Mouse (Mus musculus) hindbrain, embryonic 11.5 days (tissue): ENCODE results near the gene Cybc1. TPM values are rescaled to one million over a fixed set of nuclear protein-coding genes. Genes with fewer than 3 reads are reported as not detected.

Source experiments
- polyA plus RNA-seq: library from polyadenylated mRNA; unstranded; fragments of >200 nt; fragmentation: Nextera tagmentation; extraction: Ambion mirVana; gene quantifications from 2 replicates; pipeline ENCODE4 v1.2.1, GENCODE M21; 2014

The Cybc1 gene
- polyA plus RNA-seq, 1 experiment from 2014 or later = 43.9 TPM

Other genes with a start within 250 kb of the Cybc1 start
- gene Csnk1d, start 238.0 kb downstream of the Cybc1 start, polyA plus RNA-seq = 58.4 and 71.3 TPM in 2 replicates
- not detected in 2 replicates for gene Cd7, start 189.9 kb downstream of the Cybc1 start, polyA plus RNA-seq
- gene Sectm1b, start 165.8 kb downstream of the Cybc1 start, polyA plus RNA-seq = not detected in 2 replicates
- gene Sectm1a, start 148.1 kb downstream of the Cybc1 start, polyA plus RNA-seq = not detected in 2 replicates
- not detected in 2 replicates for gene Tex19.2, start 110.6 kb downstream of the Cybc1 start, polyA plus RNA-seq
- gene Tex19.1, start 83.2 kb downstream of the Cybc1 start, polyA plus RNA-seq = 0.20 TPM in 1 of 2 replicates, not detected in the other
- 0.23 and 0.25 TPM in 2 replicates for gene Uts2r, start 69.1 kb downstream of the Cybc1 start, polyA plus RNA-seq
- 6.2 and 7.0 TPM in 2 replicates for gene Hexdc, start 24.9 kb downstream of the Cybc1 start, polyA plus RNA-seq
- 17.0 and 19.2 TPM in 2 replicates for gene Ogfod3, start 24.6 kb downstream of the Cybc1 start, polyA plus RNA-seq
- 75.4 and 79.1 TPM in 2 replicates for gene Narf, start 7.9 kb upstream of the Cybc1 start, polyA plus RNA-seq
- gene Foxk2, start 30.7 kb upstream of the Cybc1 start, polyA plus RNA-seq = 12.4 and 13.5 TPM in 2 replicates
- gene Wdr45b, start 125.1 kb upstream of the Cybc1 start, polyA plus RNA-seq = 97.7 and 116 TPM in 2 replicates
- 3.3 TPM in 2 replicates for gene Rab40b, start 158.9 kb upstream of the Cybc1 start, polyA plus RNA-seq
- gene Fn3krp, start 192.1 kb upstream of the Cybc1 start, polyA plus RNA-seq = 8.5 and 8.6 TPM in 2 replicates
- gene Fn3k, start 205.6 kb upstream of the Cybc1 start, polyA plus RNA-seq = 2.1 and 2.6 TPM in 2 replicates
- gene Tbcd, start 222.6 kb upstream of the Cybc1 start, polyA plus RNA-seq = 32.3 and 36.9 TPM in 2 replicates